Mouse (Mus musculus): Measurements from ENCODE around the gene Hist1h4a. TPM values are rescaled to one million over a fixed set of nuclear protein-coding genes. Genes with fewer than 3 reads are reported as not detected.
"Not testable (repeated sequence)": the region's sequence is repeated elsewhere in the genome, so short reads cannot be mapped to it uniquely, and the experiment has no call there.

Hist1h4a gene
- polyA plus RNA-seq, 1 experiment from 2014 or later, result 1.2 TPM

GRCm38 (mm10) chr13:23746201-23747080 is 14.6 kb downstream of the Hist1h4a start, which contains the start of gene Hist1h2bb:
Gene Hist1h2bb (plus strand): TSS chr13:23746734.
- H3K4me1 ChIP-seq, result peaks cover 10% of the 10 kb centered on the region; the same call in 1 of the 2 replicates
- H3K27ac ChIP-seq, result peak within 1 kb of the TSS; percentile 98
- peak within 1 kb of the TSS; percentile 40 for H3K4me3 ChIP-seq
- not testable (repeated sequence) for H3K9me3 ChIP-seq, H3K36me3 ChIP-seq, H3K27me3 ChIP-seq
- peak within 1 kb of the TSS; percentile 54 for H3K9ac ChIP-seq
- H3K4me2 ChIP-seq (replicated peaks), result peak within 1 kb of the TSS; percentile 66
- peak; percentile 92 for ATAC-seq (ENCODE audit: insufficient number of reproducible peaks, insufficient read depth, low FRiP score, low TSS enrichment)
- WGBS, result under 1% methylated on average over 43 of the region's 58 CpGs

- H3K9ac ChIP-seq, result peak within 1 kb of the TSS; percentile 60
- H3K27ac ChIP-seq, result peak within 1 kb of the TSS; percentile 98
- H3K9me3 ChIP-seq, result no peaks in the 10 kb centered on the region
- peak within 1 kb of the TSS; percentile 40 for H3K4me3 ChIP-seq
- ATAC-seq (ENCODE audit: insufficient number of reproducible peaks, insufficient read depth, low FRiP score, low TSS enrichment), result peak; percentile 55; the same call in 1 of the 2 replicates
- H3K4me2 ChIP-seq (replicated peaks), result peak within 1 kb of the TSS; percentile 66
- no peaks in the 10 kb centered on the region for H3K36me3 ChIP-seq
- peaks cover 15% of the 10 kb centered on the region; the same call in 1 of the 2 replicates for H3K4me1 ChIP-seq
- under 1% methylated on average over 24 of the region's 28 CpGs for WGBS
- no peaks in the 10 kb centered on the region for H3K27me3 ChIP-seq
Observed at GRCm38 (mm10) chr13:23745381-23746161, 15.5 kb downstream of the Hist1h4a start, which contains the start of gene Hist1h3c. Gene Hist1h3c (minus strand): TSS chr13:23745602.

GRCm38 (mm10) chr13:23744421-23745380 is 16.3 kb downstream of the Hist1h4a start:
- Histone ChIP-seq H3K9ac (peak overlapping the region; percentile 60), H3K9me3 (no peaks in the 10 kb centered on the region), H3K27ac (peak overlapping the region; percentile 98), H3K4me1 (peaks cover 18% of the 10 kb centered on the region; the same call in 1 of the 2 replicates), H3K4me2 (replicated peaks) (peak overlapping the region; percentile 55), H3K36me3 (no peaks in the 10 kb centered on the region), H3K27me3 (no peaks in the 10 kb centered on the region), H3K4me3 (peak overlapping the region; percentile 40)
- WGBS, result 1% methylated on average over 16 of the region's 36 CpGs
- no peak for ATAC-seq (ENCODE audit: insufficient number of reproducible peaks, insufficient read depth, low FRiP score, low TSS enrichment)

GRCm38 (mm10) chr13:23743963-23744362 is 17.1 kb downstream of the Hist1h4a start:
- H3K27ac ChIP-seq, result peak overlapping the region; percentile 98
- no peaks in the 10 kb centered on the region for H3K36me3 ChIP-seq
- H3K27me3 ChIP-seq, result no peaks in the 10 kb centered on the region
- ATAC-seq (ENCODE audit: insufficient number of reproducible peaks, insufficient read depth, low FRiP score, low TSS enrichment), result no peak
- H3K4me1 ChIP-seq, result peaks cover 18% of the 10 kb centered on the region; the same call in 1 of the 2 replicates
- H3K4me3 ChIP-seq, result 0 out of 2 replicates have a peak overlapping the region, but pooled peaks have one; percentile 40
- 34% methylated on average over 4 of the region's 4 CpGs for WGBS
- H3K9ac ChIP-seq, result peak overlapping the region; percentile 60; the same call in 1 of the 2 replicates
- peak overlapping the region; percentile 55 for H3K4me2 ChIP-seq (replicated peaks)
- H3K9me3 ChIP-seq, result no peaks in the 10 kb centered on the region

- 83% methylated on average over 5 of the region's 5 CpGs for WGBS
- no peaks in the 10 kb centered on the region for H3K27me3 ChIP-seq
- H3K9me3 ChIP-seq, result no peaks in the 10 kb centered on the region
- no peak overlapping the region for H3K9ac ChIP-seq
- no peaks in the 10 kb centered on the region for H3K36me3 ChIP-seq
- H3K27ac ChIP-seq, result no peak overlapping the region
- ATAC-seq (ENCODE audit: insufficient number of reproducible peaks, insufficient read depth, low FRiP score, low TSS enrichment), result no peak
- H3K4me2 ChIP-seq (replicated peaks), result no peak overlapping the region
- no peak overlapping the region for H3K4me3 ChIP-seq
- H3K4me1 ChIP-seq, result peaks cover 17% of the 10 kb centered on the region; the same call in 1 of the 2 replicates
Observed at GRCm38 (mm10) chr13:23743215-23743614, 17.8 kb downstream of the Hist1h4a start.

GRCm38 (mm10) chr13:23742007-23742406 is 19.0 kb downstream of the Hist1h4a start:
- no peak overlapping the region for H3K4me3 ChIP-seq
- peaks cover 13% of the 10 kb centered on the region; the same call in 1 of the 2 replicates for H3K4me1 ChIP-seq
- ATAC-seq (ENCODE audit: insufficient number of reproducible peaks, insufficient read depth, low FRiP score, low TSS enrichment), result no peak
- no peaks in the 10 kb centered on the region for H3K36me3 ChIP-seq
- no peaks in the 10 kb centered on the region for H3K9me3 ChIP-seq
- H3K27ac ChIP-seq, result 0 out of 2 replicates have a peak overlapping the region, but pooled peaks have one; percentile 46
- no peak overlapping the region for H3K9ac ChIP-seq
- no peak overlapping the region for H3K4me2 ChIP-seq (replicated peaks)
- H3K27me3 ChIP-seq, result no peaks in the 10 kb centered on the region

- Histone ChIP-seq H3K36me3 (no peaks in the 10 kb centered on the region), H3K4me2 (replicated peaks) (peak overlapping the region; percentile 92), H3K4me3 (peak overlapping the region; percentile 62), H3K9me3 (no peaks in the 10 kb centered on the region), H3K27ac (peak overlapping the region; percentile 99), H3K4me1 (peaks cover 13% of the 10 kb centered on the region; the same call in 1 of the 2 replicates), H3K9ac (peak overlapping the region; percentile 83), H3K27me3 (no peaks in the 10 kb centered on the region)
- 52% methylated on average over 5 of the region's 5 CpGs for WGBS
- no peak for ATAC-seq (ENCODE audit: insufficient number of reproducible peaks, insufficient read depth, low FRiP score, low TSS enrichment)
Observed at GRCm38 (mm10) chr13:23740910-23741309, 20.1 kb downstream of the Hist1h4a start.

GRCm38 (mm10) chr13:23740256-23740840 is 20.7 kb downstream of the Hist1h4a start:
- ATAC-seq (ENCODE audit: insufficient number of reproducible peaks, insufficient read depth, low FRiP score, low TSS enrichment), result no peak
- peak overlapping the region; percentile 92 for H3K4me2 ChIP-seq (replicated peaks)
- H3K27ac ChIP-seq, result peak overlapping the region; percentile 99
- no peaks in the 10 kb centered on the region for H3K27me3 ChIP-seq
- H3K9me3 ChIP-seq, result no peaks in the 10 kb centered on the region
- peak overlapping the region; percentile 83 for H3K9ac ChIP-seq
- WGBS, result 28% methylated on average over 13 of the region's 13 CpGs
- no peaks in the 10 kb centered on the region for H3K36me3 ChIP-seq
- H3K4me3 ChIP-seq, result peak overlapping the region; percentile 62
- peaks cover 13% of the 10 kb centered on the region; the same call in 1 of the 2 replicates for H3K4me1 ChIP-seq

- WGBS, result 1% methylated on average over 14 of the region's 14 CpGs
- H3K4me1 ChIP-seq, result peaks cover 13% of the 10 kb centered on the region; the same call in 1 of the 2 replicates
Observed at GRCm38 (mm10) chr13:23739922-23740252, 21.1 kb downstream of the Hist1h4a start.

More at GRCm38 (mm10) chr13:23739922-23740252, 21.1 kb downstream of the Hist1h4a start:
- ATAC-seq (ENCODE audit: insufficient number of reproducible peaks, insufficient read depth, low FRiP score, low TSS enrichment), result no peak
- Histone ChIP-seq H3K27ac (peak overlapping the region; percentile 99), H3K9me3 (no peaks in the 10 kb centered on the region), H3K4me3 (peak overlapping the region; percentile 62), H3K4me2 (replicated peaks) (peak overlapping the region; percentile 92), H3K9ac (peak overlapping the region; percentile 83), H3K27me3 (no peaks in the 10 kb centered on the region), H3K36me3 (no peaks in the 10 kb centered on the region)

Data from embryonic facial prominence, embryonic 12.5 days (tissue).